Mouse (Mus musculus) B cell, adult 62 days (primary cell): ENCODE data around the gene Yme1l1. TPM values are rescaled to one million over a fixed set of nuclear protein-coding genes. Genes with fewer than 3 reads are reported as not detected.

Source experiments
- total RNA-seq: library from RNA; stranded (reverse); gene quantifications from 4 replicates; pipeline ENCODE4 v1.2.4, GENCODE M21; 2023

Yme1l1 gene
- 158 to 174 TPM (median 163 TPM) in 4 replicates for total RNA-seq

DNA sequence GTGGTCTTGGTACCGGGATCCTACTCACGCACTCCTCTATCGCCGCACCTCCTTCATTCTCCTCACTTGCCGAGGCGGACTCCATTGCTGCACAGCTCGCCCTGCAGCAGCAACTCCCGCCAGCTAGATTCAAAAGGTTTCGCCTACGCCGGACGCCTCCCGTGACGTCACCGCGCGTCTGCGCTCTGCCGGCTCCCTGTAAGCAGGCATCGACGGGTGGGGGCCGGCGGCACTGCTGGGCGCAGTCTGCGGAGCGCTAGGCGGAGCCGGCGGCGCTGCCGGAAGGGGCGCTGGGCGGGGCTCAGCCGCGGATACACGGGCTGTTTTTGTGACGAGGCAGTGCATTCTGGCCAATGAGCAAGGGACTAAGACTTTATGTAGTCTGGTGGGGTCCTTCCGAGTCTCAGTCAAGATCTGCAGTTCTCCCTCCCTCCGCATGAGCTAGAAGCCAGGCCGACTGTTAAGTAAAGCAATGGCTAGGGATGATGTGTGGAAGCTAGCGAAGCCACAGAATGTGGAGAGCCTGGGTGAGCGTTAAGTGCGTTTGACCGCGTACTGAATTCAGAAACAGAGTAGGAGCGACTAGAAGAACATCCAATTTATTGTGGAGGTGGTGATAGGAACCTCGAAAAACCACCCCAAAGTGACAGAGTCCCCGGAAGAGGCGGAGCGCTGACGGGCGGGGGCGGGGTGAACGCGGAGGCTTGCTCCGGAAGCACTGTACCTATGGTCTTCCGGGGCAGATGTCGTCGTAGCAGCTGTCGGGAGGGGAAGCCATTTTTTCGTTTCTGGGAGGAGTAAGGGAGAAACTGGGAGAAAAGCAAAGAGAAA is at the start of gene Yme1l1, which contains the start of gene Mastl:
Yme1l1 (plus strand) TSS at position 593 of the 831 bp plus-strand sequence.
Mastl (minus strand) TSS at position 248 of the 831 bp plus-strand sequence.

DNA sequence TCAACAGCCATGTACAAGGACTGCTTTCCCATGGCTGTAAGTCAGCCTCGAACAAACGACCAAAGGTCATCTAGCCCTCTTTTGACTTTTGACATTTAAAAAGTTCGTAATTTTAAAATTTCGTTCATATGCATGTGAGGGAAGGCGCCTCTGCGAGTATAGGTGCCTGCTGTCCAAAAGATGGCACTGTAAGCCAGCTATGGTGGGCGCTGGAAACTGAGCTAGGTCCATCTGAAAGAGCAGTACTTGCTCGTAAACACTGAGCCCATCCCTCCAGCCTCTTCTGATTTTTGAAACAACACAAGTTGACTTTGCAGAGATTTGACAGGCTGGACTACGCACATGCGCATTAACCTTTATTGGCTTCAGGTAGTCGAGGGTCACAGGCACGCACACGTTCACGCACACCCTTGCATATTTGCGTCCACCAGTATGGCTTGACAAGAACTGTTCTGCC is 50.9 kb downstream of the Yme1l1 start, which contains the start of gene 4931423N10Rik:
4931423N10Rik (plus strand) TSS at position 407 of the 457 bp plus-strand sequence.

Other genes starting within 250 kb of the Yme1l1 start
- 163 to 185 TPM (median 175 TPM) in 4 replicates for gene Abi1, start 116.1 kb upstream of the Yme1l1 start, total RNA-seq
- 53.2 to 71.7 TPM (median 58.5 TPM) in 4 replicates for gene Acbd5, start 88.2 kb upstream of the Yme1l1 start, total RNA-seq
- 0.33 to 1.4 TPM (median 0.39 TPM) in 4 replicates for gene Mastl, start 345 bp upstream of the Yme1l1 start, total RNA-seq
- gene 4931423N10Rik, start 51.1 kb downstream of the Yme1l1 start, total RNA-seq, result 0.42 TPM in 1 of 4 replicates, not detected in the others
- gene Nxph2, start 164.9 kb downstream of the Yme1l1 start, total RNA-seq, result not detected in 4 replicates